Mouse (Mus musculus) intestine, embryonic 14.5 days (tissue): Measurements from ENCODE around the gene Etv4. TPM values are rescaled to one million over a fixed set of nuclear protein-coding genes. Genes with fewer than 3 reads are reported as not detected.

Experiments
- ATAC-seq: fragments of 200-750 bp; cut with Nextera tagmentation; replicated peaks from 2 replicates; pipeline ENCODE4 v1.8.0; 2017; ENCODE audit warnings: low read depth, moderate number of reproducible peaks, moderate TSS enrichment, moderate library complexity; ENCODE audit not compliant: low FRiP score, low TSS enrichment
- DNase-seq: peaks from one replicate; pipeline ENCODE4 v3.0.0-alpha.2; 2018; ENCODE audit warnings: low spot score
- H3K27ac ChIP-seq: fragments of 300-500 bp; sonication (generic); 2 replicates; pipeline ENCODE4 v1.5.1; 2014; ENCODE audit warnings: low read depth, mild to moderate bottlenecking, control low read depth
- H3K27me3 ChIP-seq: fragments of 300-500 bp; sonication (generic); replicated peaks from 2 replicates; pipeline ENCODE4 v1.6.1; 2014; ENCODE audit warnings: low read length, control low read depth; ENCODE audit not compliant: control insufficient read depth, insufficient read depth
- H3K36me3 ChIP-seq: fragments of 300-500 bp; sonication (generic); 2 replicates; pipeline ENCODE4 v1.6.1; 2014; ENCODE audit warnings: low read length, control low read depth; ENCODE audit not compliant: control insufficient read depth, insufficient read depth
- H3K4me1 ChIP-seq: fragments of 300-500 bp; sonication (generic); replicated peaks from 2 replicates; pipeline ENCODE4 v1.6.1; 2014; ENCODE audit warnings: low read length, control low read depth, mixed read lengths; ENCODE audit not compliant: control insufficient read depth, insufficient read depth
- H3K4me2 ChIP-seq: fragments of 300-500 bp; sonication (generic); 2 replicates; pipeline ENCODE4 v1.6.1; 2014; ENCODE audit warnings: low read length
- H3K4me3 ChIP-seq: fragments of 300-500 bp; sonication (generic); 2 replicates; pipeline ENCODE4 v1.5.1; 2014; ENCODE audit warnings: low read depth, low read length, control low read depth, mixed read lengths
- H3K9ac ChIP-seq: fragments of 300-500 bp; sonication (generic); 2 replicates; pipeline ENCODE4 v1.6.1; 2014; ENCODE audit warnings: mild to moderate bottlenecking, low read length
- H3K9me3 ChIP-seq: fragments of 300-500 bp; sonication (generic); 2 replicates; pipeline ENCODE4 v1.6.1; 2016; ENCODE audit warnings: low read length, control low read depth; ENCODE audit not compliant: control insufficient read depth
- WGBS: fragments of 180-500 bp; shearing (Covaris S2); extraction: QIAGEN DNeasy Blood & Tissue Kit; methylation state at CpG from one replicate; pipeline ENCODE4 v1.1.7; 2014; 5-methylcytosine and 5-hydroxymethylcytosine counted together
- polyA plus RNA-seq: library from polyadenylated mRNA; unstranded; fragments of >200 nt; fragmentation: Nextera tagmentation; extraction: Ambion mirVana; gene quantifications from 2 replicates; pipeline ENCODE4 v1.2.1, GENCODE M21; 2014

The Etv4 gene
- 5.5 and 6.2 TPM in 2 replicates for polyA plus RNA-seq

GRCm38 (mm10) chr11:101785143-101785851 is at the start of gene Etv4:
TSS of gene Etv4 (minus strand) at chr11:101785371.
- peak; percentile 93 for DNase-seq
- ATAC-seq = peak; percentile 81
- Histone ChIP-seq H3K36me3 (no peaks in the 10 kb centered on the region), H3K4me1 (peaks cover 20% of the 10 kb centered on the region), H3K9ac (peak within 1 kb of the TSS; percentile 55), H3K27me3 (peaks cover 70% of the 10 kb centered on the region), H3K27ac (peak within 1 kb of the TSS; percentile 65), H3K4me2 (peak within 1 kb of the TSS; percentile 97), H3K4me3 (peak within 1 kb of the TSS; percentile 49), H3K9me3 (no peaks in the 10 kb centered on the region)
- WGBS = under 1% methylated on average over 35 of the region's 35 CpGs

- Histone ChIP-seq H3K9me3 (no peaks in the 10 kb centered on the region), H3K4me2 (no peak overlapping the region), H3K9ac (no peak overlapping the region), H3K27me3 (no peaks in the 10 kb centered on the region), H3K4me1 (peaks cover 24% of the 10 kb centered on the region), H3K4me3 (no peak overlapping the region), H3K36me3 (no peaks in the 10 kb centered on the region), H3K27ac (peak overlapping the region; percentile 34)
- ATAC-seq (no peak), DNase-seq (no peak)
- WGBS = 49% methylated on average over 7 of the region's 7 CpGs
Observed at GRCm38 (mm10) chr11:101832001-101832400, 46.8 kb upstream of the Etv4 start.

GRCm38 (mm10) chr11:101830616-101831015 is 45.4 kb upstream of the Etv4 start:
- ATAC-seq (no peak), DNase-seq (no peak)
- H3K9ac ChIP-seq = no peak overlapping the region
- H3K9me3 ChIP-seq = no peaks in the 10 kb centered on the region
- H3K4me3 ChIP-seq = no peak overlapping the region
- H3K27ac ChIP-seq = peak overlapping the region; percentile 89
- H3K4me2 ChIP-seq = no peak overlapping the region
- H3K36me3 ChIP-seq = no peaks in the 10 kb centered on the region
- H3K27me3 ChIP-seq = no peaks in the 10 kb centered on the region
- H3K4me1 ChIP-seq = peaks cover 24% of the 10 kb centered on the region
- WGBS = 44% methylated on average over 8 of the region's 8 CpGs

- peaks cover 24% of the 10 kb centered on the region for H3K4me1 ChIP-seq
- H3K27ac ChIP-seq = peak overlapping the region; percentile 89
- DNase-seq (peak; percentile 74), ATAC-seq (peak; percentile 53; the same call in 1 of the 2 replicates)
- H3K36me3 ChIP-seq = no peaks in the 10 kb centered on the region
- no peaks in the 10 kb centered on the region for H3K9me3 ChIP-seq
- no peak overlapping the region for H3K9ac ChIP-seq
- 6% methylated on average over 10 of the region's 10 CpGs for WGBS
- H3K4me3 ChIP-seq = no peak overlapping the region
- peak overlapping the region; percentile 20; the same call in 1 of the 2 replicates for H3K4me2 ChIP-seq
- H3K27me3 ChIP-seq = no peaks in the 10 kb centered on the region
Observed at GRCm38 (mm10) chr11:101830112-101830511, 44.9 kb upstream of the Etv4 start.

- H3K4me2 ChIP-seq = no peak overlapping the region
- no peak for ATAC-seq
- no peak for DNase-seq
- no peak overlapping the region for H3K4me3 ChIP-seq
- WGBS = 93% methylated on average over 4 of the region's 4 CpGs
- H3K27me3 ChIP-seq = no peaks in the 10 kb centered on the region
- H3K36me3 ChIP-seq = no peaks in the 10 kb centered on the region
- H3K27ac ChIP-seq = no peak overlapping the region
- H3K9me3 ChIP-seq = no peaks in the 10 kb centered on the region
- peaks cover 24% of the 10 kb centered on the region for H3K4me1 ChIP-seq
- no peak overlapping the region for H3K9ac ChIP-seq
Observed at GRCm38 (mm10) chr11:101828718-101829117, 43.5 kb upstream of the Etv4 start.

- no peak for DNase-seq
- no peaks in the 10 kb centered on the region for H3K36me3 ChIP-seq
- H3K4me3 ChIP-seq = no peak overlapping the region
- no peak overlapping the region for H3K9ac ChIP-seq
- H3K9me3 ChIP-seq = peaks cover 4% of the 10 kb centered on the region
- H3K4me1 ChIP-seq = no peaks in the 10 kb centered on the region
- H3K27ac ChIP-seq = no peak overlapping the region
- no peaks in the 10 kb centered on the region for H3K27me3 ChIP-seq
- WGBS = 68% methylated on average over 3 of the region's 3 CpGs
- ATAC-seq = no peak
- H3K4me2 ChIP-seq = no peak overlapping the region
Observed at GRCm38 (mm10) chr11:101823210-101823609, 38.0 kb upstream of the Etv4 start.

- Histone ChIP-seq H3K27ac (no peak overlapping the region), H3K9ac (no peak overlapping the region), H3K36me3 (no peaks in the 10 kb centered on the region), H3K4me1 (peaks cover under 1% of the 10 kb centered on the region; the same call in 1 of the 2 replicates), H3K4me3 (no peak overlapping the region), H3K4me2 (no peak overlapping the region), H3K9me3 (peaks cover 4% of the 10 kb centered on the region), H3K27me3 (no peaks in the 10 kb centered on the region)
- DNase-seq (no peak), ATAC-seq (no peak)
- WGBS = 32% methylated on average over 11 of the region's 11 CpGs
Observed at GRCm38 (mm10) chr11:101820899-101821298, 35.7 kb upstream of the Etv4 start.

- H3K4me1 ChIP-seq = peaks cover 10% of the 10 kb centered on the region
- H3K4me3 ChIP-seq = no peak overlapping the region
- H3K4me2 ChIP-seq = no peak overlapping the region
- H3K9ac ChIP-seq = no peak overlapping the region
- ATAC-seq (no peak), DNase-seq (no peak)
- no peaks in the 10 kb centered on the region for H3K27me3 ChIP-seq
- no peak overlapping the region for H3K27ac ChIP-seq
- no peaks in the 10 kb centered on the region for H3K36me3 ChIP-seq
- H3K9me3 ChIP-seq = peaks cover 4% of the 10 kb centered on the region
Observed at GRCm38 (mm10) chr11:101819853-101820252, 34.7 kb upstream of the Etv4 start.
